Mouse (Mus musculus) thymus, adult 2 months (tissue): Measurements from ENCODE around the gene Pank4.

ENCODE experiments used
- CTCF ChIP-seq: fragments of 200-500 bp; IDR thresholded peaks from 2 replicates; pipeline ENCODE4 v1.5.1; 2012; ENCODE audit warnings: mild to moderate bottlenecking, control low read depth, low read length, moderate library complexity, borderline replicate concordance; ENCODE audit not compliant: control insufficient read depth, poor library complexity, insufficient read depth; ENCODE audit errors: extremely low read depth
- POLR2A ChIP-seq: fragments of 200-500 bp; IDR thresholded peaks from 2 replicates; pipeline ENCODE4 v1.6.1; 2012; ENCODE audit warnings: mild to moderate bottlenecking, low read length, control low read depth, moderate library complexity; ENCODE audit not compliant: control insufficient read depth, poor library complexity, insufficient read depth; ENCODE audit errors: extremely low read depth

DNA sequence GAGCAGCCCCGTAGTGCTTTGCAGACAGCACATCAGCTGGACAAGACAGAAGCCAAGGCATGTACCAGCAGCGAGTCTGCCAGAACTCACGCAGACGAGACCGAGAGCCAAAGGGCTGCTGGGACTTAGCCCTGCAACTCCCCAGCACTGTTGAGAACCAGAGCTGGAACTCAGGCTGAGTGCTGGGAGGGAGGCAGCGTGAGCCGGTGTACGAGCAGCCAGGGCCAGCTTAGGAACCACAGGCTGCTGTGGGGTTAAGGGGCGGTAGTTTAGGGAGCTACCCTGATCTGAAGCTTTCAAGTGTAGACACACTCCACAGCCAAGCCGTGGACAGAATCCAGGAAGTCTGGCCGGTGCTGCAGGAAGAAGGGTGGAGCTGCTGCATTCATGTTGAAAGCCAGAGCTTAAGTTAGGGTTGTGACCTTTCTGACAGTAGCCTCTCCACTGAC lies 10.3 kb downstream of the Pank4 start:
- TF ChIP-seq POLR2A (no peak), CTCF (no peak)
